Mouse (Mus musculus) monocyte, adult 59 days (primary cell): ENCODE data around the gene Lif. TPM values are rescaled to one million over a fixed set of nuclear protein-coding genes. Genes with fewer than 3 reads are reported as not detected.

Experiments used
- total RNA-seq, 2 experiments: library from RNA; stranded (reverse); gene quantifications; one replicate each; pipeline ENCODE4 v1.2.4; 2023

Lif gene
- total RNA-seq = 1 to 10 TPM; 2.3 to 3.4 TPM

GRCm38 (mm10) chr11:4256846-4257607 lies at the start of gene Lif:
TSS of gene Lif (plus strand) at chr11:4257557.

GRCm38 (mm10) chr11:4217914-4218629 lies 39.3 kb upstream of the Lif start, which contains the start of gene Castor1:
TSS of gene Castor1 (plus strand) at chr11:4218225.

GRCm38 (mm10) chr11:4235665-4236545 lies 21.5 kb upstream of the Lif start, which contains the start of gene Osm:
TSS of gene Osm (plus strand) at chr11:4236420.

Other genes with a start within 250 kb of the Lif start
- not detected for gene Sec14l4, start 226.1 kb upstream of the Lif start, total RNA-seq
- not detected for gene Sec14l3, start 192.7 kb upstream of the Lif start, total RNA-seq
- gene Mtfp1, start 162.1 kb upstream of the Lif start, total RNA-seq = under 1 TPM; 0.47 to 0.88 TPM
- gene Sec14l2, start 134.1 kb upstream of the Lif start, total RNA-seq = under 1 TPM in 1 of 2 experiments, not detected in 1; 0.33 TPM
- gene Rnf215, start 122.4 kb upstream of the Lif start, total RNA-seq = 10 to 100 TPM; 21.5 to 30.7 TPM
- 1 to 10 TPM; 1.0 to 1.1 TPM for gene Ccdc157, start 97.3 kb upstream of the Lif start, total RNA-seq
- gene Sf3a1, start 97.2 kb upstream of the Lif start, total RNA-seq = 10 to 100 TPM; 29.3 to 31.8 TPM
- gene Tbc1d10a, start 70.8 kb upstream of the Lif start, total RNA-seq = 10 to 100 TPM; 36.5 to 38.7 TPM
- 1 to 10 TPM; 2.6 to 4.3 TPM for gene Castor1, start 39.3 kb upstream of the Lif start, total RNA-seq
- 10 to 100 TPM; 74.4 to 81.8 TPM for gene Osm, start 21.1 kb upstream of the Lif start, total RNA-seq
- gene Hormad2, start 183.5 kb downstream of the Lif start, total RNA-seq = 1 to 10 TPM in 1 of 2 experiments, under 1 TPM in 1; 0.76 to 1.0 TPM